Mouse (Mus musculus): ENCODE measurements around the gene Ephx1. TPM values are rescaled to one million over a fixed set of nuclear protein-coding genes. Genes with fewer than 3 reads are reported as not detected.

Gene Ephx1
- polyA plus RNA-seq, 1 experiment from 2014 or later, result 3.6 TPM

GRCm38 (mm10) chr1:181010171-181010932 lies 10.4 kb downstream of the Ephx1 start:
- no peaks in the 10 kb centered on the region for H3K9me3 ChIP-seq
- no peak overlapping the region for H3K4me2 ChIP-seq (replicated peaks)
- H3K27me3 ChIP-seq (replicated peaks), result no peaks in the 10 kb centered on the region
- 48% methylated on average over 4 of the region's 4 CpGs for WGBS
- H3K27ac ChIP-seq, result no peak overlapping the region
- no peak overlapping the region for H3K9ac ChIP-seq
- peaks cover 6% of the 10 kb centered on the region; the same call in 1 of the 2 replicates for H3K4me1 ChIP-seq (replicated peaks)
- H3K4me3 ChIP-seq (replicated peaks), result no peak overlapping the region
- ATAC-seq, result 0 out of 2 replicates have a peak, but pooled peaks have one; percentile 25
- H3K36me3 ChIP-seq, result no peaks in the 10 kb centered on the region

- ATAC-seq, result no peak
- no peak overlapping the region for H3K4me2 ChIP-seq (replicated peaks)
- no peak overlapping the region for H3K27ac ChIP-seq
- H3K9me3 ChIP-seq, result no peaks in the 10 kb centered on the region
- peaks cover 6% of the 10 kb centered on the region; the same call in 1 of the 2 replicates for H3K4me1 ChIP-seq (replicated peaks)
- no peak overlapping the region for H3K4me3 ChIP-seq (replicated peaks)
- H3K36me3 ChIP-seq, result no peaks in the 10 kb centered on the region
- 55% methylated on average over 3 of the region's 3 CpGs for WGBS
- no peaks in the 10 kb centered on the region for H3K27me3 ChIP-seq (replicated peaks)
- H3K9ac ChIP-seq, result no peak overlapping the region
These were observed 10.9 kb downstream of the Ephx1 start for GRCm38 (mm10) chr1:181009754-181010153.

- 78% methylated on average over 4 of the region's 4 CpGs for WGBS
- Histone ChIP-seq H3K9me3 (no peaks in the 10 kb centered on the region), H3K9ac (no peak overlapping the region)
These were observed 11.6 kb downstream of the Ephx1 start for GRCm38 (mm10) chr1:181009011-181009590.

GRCm38 (mm10) chr1:181008266-181008665 lies 12.4 kb downstream of the Ephx1 start:
- no peaks in the 10 kb centered on the region for H3K9me3 ChIP-seq
- no peak overlapping the region for H3K4me3 ChIP-seq (replicated peaks)
- no peak overlapping the region for H3K27ac ChIP-seq
- no peak for ATAC-seq
- H3K4me1 ChIP-seq (replicated peaks), result peaks cover 6% of the 10 kb centered on the region; the same call in 1 of the 2 replicates
- H3K9ac ChIP-seq, result no peak overlapping the region
- H3K4me2 ChIP-seq (replicated peaks), result no peak overlapping the region
- no peaks in the 10 kb centered on the region for H3K27me3 ChIP-seq (replicated peaks)
- 94% methylated on average over 2 of the region's 2 CpGs for WGBS
- no peaks in the 10 kb centered on the region for H3K36me3 ChIP-seq

More at GRCm38 (mm10) chr1:181009011-181009590, 11.6 kb downstream of the Ephx1 start:
- no peak overlapping the region for H3K4me2 ChIP-seq (replicated peaks)
- H3K36me3 ChIP-seq, result no peaks in the 10 kb centered on the region
- H3K4me3 ChIP-seq (replicated peaks), result no peak overlapping the region
- no peak for ATAC-seq
- peaks cover 6% of the 10 kb centered on the region; the same call in 1 of the 2 replicates for H3K4me1 ChIP-seq (replicated peaks)
- no peak overlapping the region for H3K27ac ChIP-seq
- no peaks in the 10 kb centered on the region for H3K27me3 ChIP-seq (replicated peaks)

GRCm38 (mm10) chr1:181007831-181008230 lies 12.9 kb downstream of the Ephx1 start:
- no peaks in the 10 kb centered on the region for H3K36me3 ChIP-seq
- no peak overlapping the region for H3K4me3 ChIP-seq (replicated peaks)
- no peaks in the 10 kb centered on the region for H3K27me3 ChIP-seq (replicated peaks)
- H3K27ac ChIP-seq, result no peak overlapping the region
- H3K9me3 ChIP-seq, result no peaks in the 10 kb centered on the region
- ATAC-seq, result no peak
- WGBS, result 79% methylated on average over 6 of the region's 6 CpGs
- no peak overlapping the region for H3K4me2 ChIP-seq (replicated peaks)
- peaks cover 6% of the 10 kb centered on the region; the same call in 1 of the 2 replicates for H3K4me1 ChIP-seq (replicated peaks)
- no peak overlapping the region for H3K9ac ChIP-seq

GRCm38 (mm10) chr1:181005331-181005730 lies 15.4 kb downstream of the Ephx1 start:
- peaks cover 6% of the 10 kb centered on the region for H3K4me1 ChIP-seq (replicated peaks)
- H3K9ac ChIP-seq, result no peak overlapping the region
- H3K4me3 ChIP-seq (replicated peaks), result no peak overlapping the region
- 51% methylated on average over 8 of the region's 8 CpGs for WGBS
- no peak for ATAC-seq
- no peak overlapping the region for H3K27ac ChIP-seq
- no peak overlapping the region for H3K4me2 ChIP-seq (replicated peaks)
- H3K9me3 ChIP-seq, result no peaks in the 10 kb centered on the region
- H3K27me3 ChIP-seq (replicated peaks), result no peaks in the 10 kb centered on the region
- no peaks in the 10 kb centered on the region for H3K36me3 ChIP-seq

- no peaks in the 10 kb centered on the region for H3K27me3 ChIP-seq (replicated peaks)
- H3K4me3 ChIP-seq (replicated peaks), result no peak overlapping the region
- H3K4me1 ChIP-seq (replicated peaks), result peaks cover 3% of the 10 kb centered on the region
- ATAC-seq, result no peak
- WGBS, result 81% methylated on average over 2 of the region's 2 CpGs
- H3K27ac ChIP-seq, result no peak overlapping the region
- H3K9me3 ChIP-seq, result no peaks in the 10 kb centered on the region
- H3K4me2 ChIP-seq (replicated peaks), result no peak overlapping the region
- H3K9ac ChIP-seq, result no peak overlapping the region
- no peaks in the 10 kb centered on the region for H3K36me3 ChIP-seq
These were observed 16.9 kb downstream of the Ephx1 start for GRCm38 (mm10) chr1:181003790-181004189.

GRCm38 (mm10) chr1:181001621-181002020 lies 19.1 kb downstream of the Ephx1 start:
- Histone ChIP-seq H3K36me3 (no peaks in the 10 kb centered on the region), H3K9me3 (no peaks in the 10 kb centered on the region), H3K4me3 (replicated peaks) (no peak overlapping the region), H3K9ac (no peak overlapping the region), H3K4me1 (replicated peaks) (peaks cover 3% of the 10 kb centered on the region), H3K27me3 (replicated peaks) (no peaks in the 10 kb centered on the region), H3K4me2 (replicated peaks) (no peak overlapping the region), H3K27ac (no peak overlapping the region)
- no peak for ATAC-seq
- 95% methylated on average over 3 of the region's 3 CpGs for WGBS

GRCm38 (mm10) chr1:181001217-181001616 lies 19.5 kb downstream of the Ephx1 start:
- Histone ChIP-seq H3K27me3 (replicated peaks) (no peaks in the 10 kb centered on the region), H3K36me3 (no peaks in the 10 kb centered on the region), H3K4me3 (replicated peaks) (no peak overlapping the region), H3K4me1 (replicated peaks) (peaks cover 3% of the 10 kb centered on the region), H3K27ac (no peak overlapping the region), H3K4me2 (replicated peaks) (no peak overlapping the region), H3K9me3 (no peaks in the 10 kb centered on the region), H3K9ac (no peak overlapping the region)
- WGBS, result 92% methylated on average over 3 of the region's 3 CpGs
- no peak for ATAC-seq

GRCm38 (mm10) chr1:181000501-181001092 lies 20.1 kb downstream of the Ephx1 start:
- H3K27me3 ChIP-seq (replicated peaks), result no peaks in the 10 kb centered on the region
- H3K9ac ChIP-seq, result no peak overlapping the region
- no peak overlapping the region for H3K27ac ChIP-seq
- H3K4me1 ChIP-seq (replicated peaks), result peaks cover 3% of the 10 kb centered on the region
- H3K9me3 ChIP-seq, result no peaks in the 10 kb centered on the region
- no peaks in the 10 kb centered on the region for H3K36me3 ChIP-seq
- ATAC-seq, result peak; percentile 69; the same call in 1 of the 2 replicates
- H3K4me2 ChIP-seq (replicated peaks), result no peak overlapping the region
- 22% methylated on average over 10 of the region's 10 CpGs for WGBS
- H3K4me3 ChIP-seq (replicated peaks), result no peak overlapping the region

- no peak overlapping the region for H3K4me2 ChIP-seq (replicated peaks)
- no peak; the same call in 1 of the 2 replicates for ATAC-seq
- no peak overlapping the region for H3K27ac ChIP-seq
- WGBS, result 45% methylated on average over 3 of the region's 3 CpGs
- H3K9ac ChIP-seq, result no peak overlapping the region
- H3K4me3 ChIP-seq (replicated peaks), result no peak overlapping the region
- no peaks in the 10 kb centered on the region for H3K27me3 ChIP-seq (replicated peaks)
- H3K9me3 ChIP-seq, result no peaks in the 10 kb centered on the region
- no peaks in the 10 kb centered on the region for H3K4me1 ChIP-seq (replicated peaks)
- H3K36me3 ChIP-seq, result no peaks in the 10 kb centered on the region
These were observed 28.6 kb downstream of the Ephx1 start for GRCm38 (mm10) chr1:180992142-180992541.

- Histone ChIP-seq H3K4me3 (replicated peaks) (no peak overlapping the region), H3K4me2 (replicated peaks) (no peak overlapping the region), H3K9ac (no peak overlapping the region), H3K27me3 (replicated peaks) (no peaks in the 10 kb centered on the region), H3K27ac (no peak overlapping the region), H3K9me3 (no peaks in the 10 kb centered on the region), H3K4me1 (replicated peaks) (no peaks in the 10 kb centered on the region), H3K36me3 (no peaks in the 10 kb centered on the region)
- WGBS, result 70% methylated on average over 3 of the region's 3 CpGs
- no peak for ATAC-seq
These were observed 30.0 kb downstream of the Ephx1 start for GRCm38 (mm10) chr1:180990671-180991070.
